Mouse (Mus musculus) midbrain, embryonic 14.5 days (tissue): Measurements from ENCODE around the gene Ly6g5b. TPM values are rescaled to one million over a fixed set of nuclear protein-coding genes. Genes with fewer than 3 reads are reported as not detected.

Experiments used
- ATAC-seq: fragments of 200-750 bp; cut with Nextera tagmentation; 2 replicates; pipeline ENCODE4 v1.8.0; 2017; ENCODE audit warnings: moderate number of reproducible peaks, moderate library complexity; ENCODE audit not compliant: low FRiP score, low TSS enrichment
- DNase-seq: peaks from one replicate; pipeline ENCODE4 v3.0.0-alpha.2; 2015
- H3K27ac ChIP-seq: fragments of 300-500 bp; sonication (generic); replicated peaks from 2 replicates; pipeline ENCODE4 v1.5.1; 2014; ENCODE audit warnings: mild to moderate bottlenecking, low read depth, low read length, moderate library complexity
- H3K27me3 ChIP-seq: fragments of 300-500 bp; sonication (generic); 2 replicates; pipeline ENCODE4 v1.6.1; 2014; ENCODE audit warnings: low read length, control low read depth, mixed read lengths; ENCODE audit not compliant: control insufficient read depth, insufficient read depth
- H3K36me3 ChIP-seq: fragments of 300-500 bp; sonication (generic); 2 replicates; pipeline ENCODE4 v1.6.1; 2014; ENCODE audit warnings: low read length, control low read depth; ENCODE audit not compliant: control insufficient read depth, insufficient read depth
- H3K4me1 ChIP-seq: fragments of 300-500 bp; sonication (generic); 2 replicates; pipeline ENCODE4 v1.6.1; 2014; ENCODE audit warnings: mild to moderate bottlenecking, antibody characterized with exemption, low read length, control low read depth; ENCODE audit not compliant: control insufficient read depth, insufficient read depth
- H3K4me2 ChIP-seq: fragments of 300-500 bp; sonication (generic); 2 replicates; pipeline ENCODE4 v1.6.1; 2014; ENCODE audit warnings: mild to moderate bottlenecking, low read length, moderate library complexity
- H3K4me3 ChIP-seq: fragments of 300-500 bp; sonication (generic); replicated peaks from 2 replicates; pipeline ENCODE4 v1.5.1; 2014; ENCODE audit warnings: low read depth, low read length
- H3K9ac ChIP-seq: fragments of 300-500 bp; sonication (generic); replicated peaks from 2 replicates; pipeline ENCODE4 v1.6.1; 2014; ENCODE audit warnings: mild to moderate bottlenecking, low read length, moderate library complexity
- H3K9me3 ChIP-seq: fragments of 300-500 bp; sonication (generic); 2 replicates; pipeline ENCODE4 v1.6.1; 2016; ENCODE audit warnings: low read length, control low read depth, mixed read lengths; ENCODE audit not compliant: control insufficient read depth
- WGBS: fragments of 180-500 bp; shearing (Covaris S2); extraction: QIAGEN DNeasy Blood & Tissue Kit; methylation state at CpG from one replicate; pipeline ENCODE4 v1.1.7; 2014; 5-methylcytosine and 5-hydroxymethylcytosine counted together
- polyA plus RNA-seq: library from polyadenylated mRNA; unstranded; fragments of >200 nt; fragmentation: Nextera tagmentation; extraction: Ambion mirVana; gene quantifications from 2 replicates; pipeline ENCODE4 v1.2.1, GENCODE M21; 2014

The Ly6g5b gene
- polyA plus RNA-seq, 1 experiment from 2014 or later = 1.3 TPM

- no peak overlapping the region for H3K4me3 ChIP-seq
These were observed 9.4 kb downstream of the Ly6g5b start for GRCm38 (mm10) chr17:35105740-35106389.

DNA sequence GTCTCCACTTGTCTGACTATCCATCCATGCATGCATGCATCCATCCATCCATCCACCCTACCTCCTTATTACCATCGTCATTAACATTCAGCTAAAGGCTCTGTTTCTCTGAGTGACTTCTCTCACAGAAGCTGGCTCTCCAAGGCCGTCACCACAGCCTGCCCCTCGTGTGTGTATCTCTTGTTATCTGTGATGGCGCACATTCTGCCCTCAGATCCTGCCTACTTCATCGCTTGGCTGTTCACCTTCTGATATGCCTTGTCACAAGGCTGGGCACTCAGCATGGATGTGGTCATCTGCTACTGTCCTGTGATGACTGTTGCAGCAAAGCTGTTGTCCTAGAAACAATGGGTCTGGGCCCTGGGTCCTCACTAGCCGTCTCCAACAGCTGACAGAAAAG, 10.5 kb downstream of the Ly6g5b start:
- Histone ChIP-seq H3K27me3 (no peaks in the 10 kb centered on the region), H3K27ac (no peak overlapping the region), H3K9ac (no peak overlapping the region), H3K4me2 (no peak overlapping the region), H3K4me3 (no peak overlapping the region), H3K9me3 (no peaks in the 10 kb centered on the region), H3K4me1 (0 out of 2 replicates have a peak, but pooled peaks cover 3% of the 10 kb centered on the region), H3K36me3 (peaks cover 52% of the 10 kb centered on the region)
- 71% methylated on average over 6 of the region's 6 CpGs for WGBS
- DNase-seq = no peak
- no peak for ATAC-seq

More at GRCm38 (mm10) chr17:35105740-35106389, 9.4 kb downstream of the Ly6g5b start:
- H3K36me3 ChIP-seq = peaks cover 41% of the 10 kb centered on the region
- peak overlapping the region; percentile 39; the same call in 1 of the 2 replicates for H3K9ac ChIP-seq
- 18% methylated on average over 13 of the region's 13 CpGs for WGBS
- H3K27me3 ChIP-seq = no peaks in the 10 kb centered on the region
- 0 out of 2 replicates have a peak, but pooled peaks cover 3% of the 10 kb centered on the region for H3K4me1 ChIP-seq
- H3K4me2 ChIP-seq = peak overlapping the region; percentile 28
- H3K9me3 ChIP-seq = no peaks in the 10 kb centered on the region
- H3K27ac ChIP-seq = no peak overlapping the region
- peak; percentile 70 for DNase-seq
- no peak for ATAC-seq

DNA sequence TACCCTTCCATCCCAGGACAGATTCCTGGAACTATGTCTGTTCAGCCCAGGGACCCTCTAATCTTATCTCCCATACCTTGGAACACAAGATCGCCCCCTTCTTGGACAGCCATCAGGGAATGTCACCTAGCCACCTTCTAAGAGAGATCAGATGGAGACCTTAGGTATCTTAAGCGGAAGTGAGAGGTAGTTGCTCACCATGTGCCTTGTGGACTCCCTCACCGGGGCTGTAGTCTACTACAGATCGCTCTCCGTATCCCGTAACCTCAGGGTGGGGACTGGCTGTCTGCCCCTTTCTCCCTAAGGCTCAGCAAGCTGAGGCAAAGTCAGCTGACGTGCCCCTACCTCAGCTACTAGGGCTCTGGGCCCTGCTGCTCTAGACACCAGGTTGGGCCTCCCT, 11.1 kb downstream of the Ly6g5b start:
- 93% methylated on average over 7 of the region's 7 CpGs for WGBS
- no peak for ATAC-seq
- Histone ChIP-seq H3K9ac (no peak overlapping the region), H3K27me3 (no peaks in the 10 kb centered on the region), H3K36me3 (peaks cover 59% of the 10 kb centered on the region), H3K9me3 (no peaks in the 10 kb centered on the region), H3K4me1 (0 out of 2 replicates have a peak, but pooled peaks cover 3% of the 10 kb centered on the region), H3K4me2 (no peak overlapping the region), H3K4me3 (no peak overlapping the region), H3K27ac (no peak overlapping the region)
- DNase-seq = no peak

DNA sequence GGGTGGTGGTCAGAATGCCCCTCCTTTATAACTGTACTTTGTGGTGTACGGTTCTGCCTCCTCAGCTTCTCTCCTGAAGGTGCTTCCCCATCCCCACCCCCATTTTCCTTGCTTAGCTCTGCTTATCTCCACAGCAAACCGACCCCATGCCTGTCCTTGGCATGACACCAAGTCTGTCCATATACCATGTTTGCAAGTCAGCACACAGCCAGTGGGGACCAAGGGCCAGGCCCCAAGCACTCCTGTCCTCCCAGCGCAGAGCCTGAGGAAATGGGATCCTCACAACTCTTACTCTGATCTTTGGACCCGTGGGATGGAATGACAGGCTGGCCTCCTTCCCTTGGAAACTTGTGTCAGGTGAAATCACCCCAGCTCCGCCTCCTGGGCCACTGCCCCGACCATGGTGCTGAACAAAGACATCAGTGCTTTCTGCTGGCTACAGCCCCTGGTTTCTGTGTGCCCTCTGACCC, 12.0 kb downstream of the Ly6g5b start:
- no peak for DNase-seq
- Histone ChIP-seq H3K9ac (no peak overlapping the region), H3K27ac (no peak overlapping the region), H3K4me2 (no peak overlapping the region), H3K36me3 (peaks cover 67% of the 10 kb centered on the region), H3K4me3 (no peak overlapping the region), H3K9me3 (no peaks in the 10 kb centered on the region), H3K4me1 (0 out of 2 replicates have a peak, but pooled peaks cover 3% of the 10 kb centered on the region), H3K27me3 (no peaks in the 10 kb centered on the region)
- WGBS = 70% methylated on average over 6 of the region's 6 CpGs
- ATAC-seq = no peak

- no peak for ATAC-seq
- WGBS = 79% methylated on average over 8 of the region's 8 CpGs
- peaks cover 74% of the 10 kb centered on the region for H3K36me3 ChIP-seq
These were observed 12.9 kb downstream of the Ly6g5b start for GRCm38 (mm10) chr17:35102299-35102698.

DNA sequence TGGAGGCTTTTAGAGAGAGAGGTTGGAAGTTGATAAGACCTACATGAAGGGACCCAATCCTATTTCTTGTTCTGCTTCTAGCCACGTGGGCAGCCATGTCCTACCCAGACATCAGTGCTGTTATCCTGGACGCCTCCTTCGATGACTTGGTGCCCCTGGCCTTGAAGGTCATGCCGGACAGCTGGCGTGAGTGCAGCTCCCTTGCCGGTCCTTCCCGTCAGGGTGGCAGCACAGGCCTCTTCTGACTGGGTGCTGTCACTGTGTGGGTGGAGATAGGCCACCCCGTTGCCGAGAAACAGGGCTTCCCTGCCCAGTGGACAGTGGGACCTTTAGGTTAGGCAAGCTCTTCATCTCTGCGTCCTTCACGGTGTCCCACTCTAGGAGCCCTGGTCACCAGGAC, 14.1 kb downstream of the Ly6g5b start:
- Histone ChIP-seq H3K9me3 (no peaks in the 10 kb centered on the region), H3K4me2 (no peak overlapping the region), H3K4me1 (0 out of 2 replicates have a peak, but pooled peaks cover 3% of the 10 kb centered on the region), H3K9ac (no peak overlapping the region), H3K36me3 (peaks cover 85% of the 10 kb centered on the region), H3K27ac (no peak overlapping the region), H3K4me3 (no peak overlapping the region), H3K27me3 (no peaks in the 10 kb centered on the region)
- no peak for ATAC-seq
- WGBS = 89% methylated on average over 11 of the region's 11 CpGs
- no peak for DNase-seq

More at GRCm38 (mm10) chr17:35102299-35102698, 12.9 kb downstream of the Ly6g5b start:
- Histone ChIP-seq H3K4me3 (no peak overlapping the region), H3K4me1 (0 out of 2 replicates have a peak, but pooled peaks cover 3% of the 10 kb centered on the region), H3K9ac (no peak overlapping the region), H3K4me2 (no peak overlapping the region), H3K9me3 (no peaks in the 10 kb centered on the region), H3K27me3 (no peaks in the 10 kb centered on the region), H3K27ac (no peak overlapping the region)
- DNase-seq = no peak

DNA sequence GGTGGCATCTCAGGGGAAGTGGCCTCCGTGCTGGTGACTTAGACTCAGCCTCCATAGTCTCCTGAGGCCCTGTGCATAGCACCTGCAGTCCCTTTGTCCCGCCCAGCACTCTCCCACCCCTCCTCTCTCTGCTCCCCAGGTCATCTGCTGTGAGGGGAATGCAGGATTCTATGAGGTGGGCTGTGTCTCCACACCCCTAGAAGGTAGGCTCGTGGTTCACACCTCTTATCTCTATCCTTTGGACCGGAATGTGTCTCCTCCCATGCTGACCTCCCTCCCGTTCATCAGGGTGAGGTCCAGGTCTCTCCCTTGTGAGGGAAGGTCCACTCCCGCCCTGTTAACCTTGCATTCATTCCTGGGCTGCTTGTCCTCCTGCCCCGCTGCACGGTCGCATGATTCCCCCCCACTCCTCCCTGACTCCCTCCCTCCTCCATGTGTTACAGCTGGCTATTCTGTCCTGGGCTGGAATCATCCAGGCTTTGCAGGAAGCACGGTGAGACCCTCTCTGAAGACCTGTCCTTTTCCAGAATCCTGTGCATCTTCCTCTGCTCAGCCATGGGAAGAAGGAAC, 14.9 kb downstream of the Ly6g5b start:
- no peak overlapping the region for H3K27ac ChIP-seq
- DNase-seq (no peak), ATAC-seq (no peak)
- 67% methylated on average over 10 of the region's 10 CpGs for WGBS
- H3K4me3 ChIP-seq = no peak overlapping the region
- H3K36me3 ChIP-seq = peaks cover 93% of the 10 kb centered on the region
- no peaks in the 10 kb centered on the region for H3K4me1 ChIP-seq
- no peak overlapping the region for H3K4me2 ChIP-seq
- H3K9ac ChIP-seq = no peak overlapping the region
- no peaks in the 10 kb centered on the region for H3K9me3 ChIP-seq
- no peaks in the 10 kb centered on the region for H3K27me3 ChIP-seq

DNA sequence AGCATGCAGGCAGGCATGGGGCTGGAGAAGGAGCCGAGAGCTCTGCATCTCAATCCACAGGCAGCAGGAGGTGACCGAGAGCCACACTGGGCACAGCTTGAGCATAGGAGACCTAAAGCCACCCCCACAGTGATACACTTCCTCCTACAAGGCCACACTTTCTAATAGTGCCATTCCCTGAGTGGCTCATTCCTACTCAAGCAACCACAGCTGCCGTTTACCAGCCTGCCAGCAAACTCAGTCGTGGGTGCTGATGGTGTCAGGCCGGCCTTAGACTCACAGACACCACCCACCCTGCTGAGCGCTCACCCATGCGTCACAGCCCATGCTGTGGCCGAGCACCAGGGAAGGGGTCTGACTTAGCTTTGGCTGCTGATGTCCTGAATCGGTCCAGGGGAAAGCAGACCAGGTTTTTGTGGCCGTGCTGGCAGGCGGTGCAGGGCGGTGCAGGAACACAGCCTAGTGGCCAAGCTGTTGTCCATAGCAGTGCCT, 18.0 kb downstream of the Ly6g5b start:
- Histone ChIP-seq H3K4me3 (no peak overlapping the region), H3K27ac (no peak overlapping the region), H3K36me3 (peaks cover 95% of the 10 kb centered on the region), H3K9ac (no peak overlapping the region), H3K4me1 (no peaks in the 10 kb centered on the region), H3K9me3 (no peaks in the 10 kb centered on the region), H3K4me2 (no peak overlapping the region), H3K27me3 (no peaks in the 10 kb centered on the region)
- ATAC-seq (no peak), DNase-seq (no peak)
- WGBS = 66% methylated on average over 12 of the region's 12 CpGs
